Mouse (Mus musculus) hindbrain, embryonic 16.5 days (tissue): ENCODE results near the gene Nosip. TPM values are rescaled to one million over a fixed set of nuclear protein-coding genes. Genes with fewer than 3 reads are reported as not detected.
A peak's percentile ranks its signal among the peaks of the same experiment; 100 is the strongest.
"Not testable (repeated sequence)": the region's sequence is repeated elsewhere in the genome, so short reads cannot be mapped to it uniquely, and the experiment has no call there.

Source experiments
- ATAC-seq: fragments of 200-750 bp; cut with Nextera tagmentation; 2 replicates; pipeline ENCODE4 v1.8.0; 2017; ENCODE audit warnings: moderate TSS enrichment, moderate library complexity
- H3K27ac ChIP-seq: fragments of 300-500 bp; sonication (generic); 2 replicates; pipeline ENCODE4 v1.5.1; 2014; ENCODE audit warnings: low read depth, mild to moderate bottlenecking, control low read depth, low read length, moderate library complexity
- H3K27me3 ChIP-seq: fragments of 300-500 bp; sonication (generic); replicated peaks from 2 replicates; pipeline ENCODE4 v1.6.1; 2014; ENCODE audit warnings: low read length; ENCODE audit not compliant: control insufficient read depth, insufficient read depth
- H3K36me3 ChIP-seq: fragments of 300-500 bp; sonication (generic); 2 replicates; pipeline ENCODE4 v1.6.1; 2014; ENCODE audit warnings: mild to moderate bottlenecking, low read length, moderate library complexity, mixed read lengths; ENCODE audit not compliant: control insufficient read depth, insufficient read depth
- H3K4me1 ChIP-seq: fragments of 300-500 bp; sonication (generic); 2 replicates; pipeline ENCODE4 v1.6.1; 2014; ENCODE audit warnings: low read depth, low read length; ENCODE audit not compliant: control insufficient read depth, insufficient read depth
- H3K4me2 ChIP-seq: fragments of 300-500 bp; sonication (generic); 2 replicates; pipeline ENCODE4 v1.6.1; 2014; ENCODE audit warnings: mild to moderate bottlenecking, low read length, control low read depth, moderate library complexity
- H3K4me3 ChIP-seq: fragments of 300-500 bp; sonication (generic); 2 replicates; pipeline ENCODE4 v1.5.1; 2014; ENCODE audit warnings: mild to moderate bottlenecking, low read length, control low read depth, moderate library complexity
- H3K9ac ChIP-seq: fragments of 300-500 bp; sonication (generic); 2 replicates; pipeline ENCODE4 v1.6.1; 2014; ENCODE audit warnings: low read depth, mild to moderate bottlenecking, control low read depth, low read length, moderate library complexity
- H3K9me3 ChIP-seq: fragments of 300-500 bp; sonication (generic); 2 replicates; pipeline ENCODE4 v1.6.1; 2014; ENCODE audit warnings: mild to moderate bottlenecking, low read length, moderate library complexity; ENCODE audit not compliant: control insufficient read depth
- WGBS: fragments of 180-500 bp; shearing (Covaris S2); extraction: QIAGEN DNeasy Blood & Tissue Kit; methylation state at CpG from one replicate; pipeline ENCODE4 v1.1.7; 2014; 5-methylcytosine and 5-hydroxymethylcytosine counted together
- polyA plus RNA-seq: library from polyadenylated mRNA; unstranded; fragments of >200 nt; fragmentation: Nextera tagmentation; extraction: Ambion mirVana; gene quantifications from 2 replicates; pipeline ENCODE4 v1.2.1, GENCODE M21; 2015

The Nosip gene
- polyA plus RNA-seq, 1 experiment from 2014 or later, result 69.0 TPM

DNA sequence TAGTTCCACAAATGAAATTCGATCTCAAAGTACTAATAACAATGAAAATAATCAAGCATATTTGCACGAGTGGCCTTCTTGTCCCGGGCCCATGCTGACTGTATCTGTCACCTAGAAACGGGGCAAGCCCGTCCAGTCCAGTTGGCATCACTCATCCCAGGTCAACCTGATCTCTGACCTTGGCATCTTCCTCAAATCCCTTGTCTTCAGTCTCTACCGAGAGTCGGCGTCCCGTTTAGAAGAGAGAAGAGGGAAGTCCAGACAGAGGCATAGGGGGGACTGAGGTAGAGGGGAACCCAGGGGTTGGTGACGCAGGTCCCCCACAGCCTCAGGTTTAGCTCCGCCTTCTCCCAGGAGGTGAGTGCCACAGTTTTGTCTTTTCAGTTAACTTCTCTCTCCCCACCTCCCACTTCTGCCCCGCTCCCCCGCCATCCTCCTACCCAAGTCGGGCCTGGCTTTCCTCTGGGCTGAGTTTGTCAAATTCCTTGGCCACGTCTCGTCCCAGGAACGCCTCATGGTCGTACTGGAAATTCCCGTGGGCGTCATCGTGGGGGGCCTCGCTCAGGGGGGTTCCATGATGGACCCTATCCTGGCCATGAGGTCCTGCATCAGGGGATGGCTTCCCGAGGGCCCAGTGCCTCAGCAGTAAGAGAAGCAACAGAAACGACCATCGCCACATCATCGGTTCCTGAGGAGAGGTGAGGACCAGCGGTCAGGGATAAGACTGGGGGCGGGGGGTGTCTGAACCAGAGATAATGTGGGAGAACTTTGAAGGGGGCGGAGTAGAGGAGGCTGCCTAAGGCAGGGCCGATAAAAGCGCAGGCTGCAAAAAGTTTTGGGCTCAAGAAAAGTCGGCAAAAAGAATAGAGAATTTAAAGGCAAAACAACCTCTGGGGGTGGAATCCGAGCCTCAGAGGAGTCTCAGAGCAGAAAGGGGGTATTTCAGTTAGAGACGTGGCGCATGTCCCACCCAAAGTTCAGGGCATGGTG is 29.1 kb downstream of the Nosip start:
- Histone ChIP-seq H3K36me3 (no peaks in the 10 kb centered on the region), H3K4me3 (peak overlapping the region; percentile 41), H3K9me3 (no peaks in the 10 kb centered on the region), H3K4me1 (peaks cover 5% of the 10 kb centered on the region), H3K9ac (peak overlapping the region; percentile 63), H3K4me2 (peak overlapping the region; percentile 73), H3K27ac (0 out of 2 replicates have a peak overlapping the region, but pooled peaks have one; percentile 9), H3K27me3 (no peaks in the 10 kb centered on the region)
- peak; percentile 29; the same call in 1 of the 2 replicates for ATAC-seq
- 15% methylated on average over 35 of the region's 35 CpGs for WGBS

GRCm38 (mm10) chr7:45092048-45092447 is 29.8 kb downstream of the Nosip start, which contains the start of gene Rcn3:
Rcn3 (minus strand) TSS chr7:45092221.
- no peaks in the 10 kb centered on the region for H3K27me3 ChIP-seq
- peak within 1 kb of the TSS; percentile 73 for H3K4me2 ChIP-seq
- H3K27ac ChIP-seq, result 0 out of 2 replicates have a peak within 1 kb of the TSS, but pooled peaks have one; percentile 9
- H3K36me3 ChIP-seq, result no peaks in the 10 kb centered on the region
- H3K4me3 ChIP-seq, result peak within 1 kb of the TSS; percentile 41
- H3K9me3 ChIP-seq, result no peaks in the 10 kb centered on the region
- 0% methylated on average over 16 of the region's 16 CpGs for WGBS
- H3K4me1 ChIP-seq, result peaks cover 5% of the 10 kb centered on the region
- peak within 1 kb of the TSS; percentile 63 for H3K9ac ChIP-seq
- peak; percentile 96 for ATAC-seq

DNA sequence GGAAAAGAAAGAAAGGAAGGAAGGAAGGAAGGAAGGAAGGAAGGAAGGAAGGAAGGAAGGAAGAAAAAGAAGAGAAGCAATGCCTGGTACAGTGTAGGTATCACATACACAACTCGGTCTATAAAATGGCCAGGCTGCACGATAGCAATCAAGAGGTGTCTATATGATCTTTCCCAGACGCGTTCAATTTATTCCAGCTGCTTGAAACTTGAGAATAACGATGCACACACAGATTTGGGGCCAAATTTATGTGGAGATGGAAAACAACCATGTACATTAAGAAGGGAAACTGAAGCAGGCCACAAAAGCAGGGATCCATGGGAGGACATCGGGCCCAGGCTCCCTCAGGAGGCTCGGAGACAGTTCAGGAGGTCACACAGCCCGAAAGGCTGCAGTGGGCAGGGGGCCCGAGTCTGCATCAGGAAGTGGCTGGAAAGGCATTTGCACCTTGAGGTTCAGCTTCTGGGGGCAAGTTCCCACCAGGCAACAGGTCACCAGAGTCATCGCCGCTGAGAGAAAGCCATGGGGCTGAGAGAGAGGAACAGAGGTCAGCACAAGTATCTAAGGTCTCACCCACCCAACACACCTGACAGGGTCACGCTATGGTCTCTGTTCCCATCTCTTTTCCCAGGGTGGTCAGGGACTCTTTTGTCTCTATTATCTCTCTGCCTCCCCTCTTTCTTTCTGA is 30.7 kb downstream of the Nosip start:
- no peak overlapping the region for H3K4me3 ChIP-seq
- peaks cover 5% of the 10 kb centered on the region for H3K4me1 ChIP-seq
- WGBS, result 59% methylated on average over 12 of the region's 12 CpGs
- H3K27ac ChIP-seq, result no peak overlapping the region
- H3K9ac ChIP-seq, result no peak overlapping the region
- no peaks in the 10 kb centered on the region for H3K36me3 ChIP-seq
- H3K9me3 ChIP-seq, result no peaks in the 10 kb centered on the region
- no peak for ATAC-seq
- H3K4me2 ChIP-seq, result no peak overlapping the region
- H3K27me3 ChIP-seq, result no peaks in the 10 kb centered on the region

GRCm38 (mm10) chr7:45093516-45093905 is 31.3 kb downstream of the Nosip start:
- Histone ChIP-seq H3K9me3 (no peaks in the 10 kb centered on the region), H3K9ac (no peak overlapping the region), H3K36me3 (no peaks in the 10 kb centered on the region), H3K4me2 (no peak overlapping the region), H3K27ac (no peak overlapping the region), H3K4me1 (peaks cover 5% of the 10 kb centered on the region), H3K4me3 (no peak overlapping the region), H3K27me3 (no peaks in the 10 kb centered on the region)
- no peak for ATAC-seq
- WGBS, result 37% methylated on average over 18 of the region's 18 CpGs

- 55% methylated on average over 7 of the region's 7 CpGs for WGBS
- H3K36me3 ChIP-seq, result no peaks in the 10 kb centered on the region
- ATAC-seq, result no peak
- H3K9ac ChIP-seq, result no peak overlapping the region
- no peak overlapping the region for H3K4me3 ChIP-seq
- H3K4me1 ChIP-seq, result peaks cover 5% of the 10 kb centered on the region
- no peak overlapping the region for H3K4me2 ChIP-seq
- no peaks in the 10 kb centered on the region for H3K9me3 ChIP-seq
- no peak overlapping the region for H3K27ac ChIP-seq
- no peaks in the 10 kb centered on the region for H3K27me3 ChIP-seq
These were observed 31.9 kb downstream of the Nosip start for GRCm38 (mm10) chr7:45094121-45094520.

GRCm38 (mm10) chr7:45095367-45095766 is 33.1 kb downstream of the Nosip start:
- ATAC-seq, result no peak
- Histone ChIP-seq H3K9ac (no peak overlapping the region), H3K9me3 (no peaks in the 10 kb centered on the region), H3K4me1 (peaks cover 5% of the 10 kb centered on the region), H3K27me3 (no peaks in the 10 kb centered on the region), H3K4me3 (no peak overlapping the region), H3K4me2 (no peak overlapping the region), H3K36me3 (no peaks in the 10 kb centered on the region), H3K27ac (no peak overlapping the region)
- WGBS, result 80% methylated on average over 6 of the region's 6 CpGs

GRCm38 (mm10) chr7:45095965-45096364 is 33.7 kb downstream of the Nosip start:
- H3K27ac ChIP-seq, ATAC-seq, H3K9me3 ChIP-seq, H3K36me3 ChIP-seq, H3K9ac ChIP-seq, H3K4me1 ChIP-seq, H3K4me3 ChIP-seq, H3K27me3 ChIP-seq, H3K4me2 ChIP-seq: not testable (repeated sequence)
- 94% methylated on average over 14 of the region's 14 CpGs for WGBS

GRCm38 (mm10) chr7:45097479-45097878 is 35.2 kb downstream of the Nosip start:
- 78% methylated on average over 6 of the region's 6 CpGs for WGBS

More at GRCm38 (mm10) chr7:45097479-45097878, 35.2 kb downstream of the Nosip start:
- no peaks in the 10 kb centered on the region for H3K36me3 ChIP-seq
- no peak overlapping the region for H3K27ac ChIP-seq
- no peak overlapping the region for H3K9ac ChIP-seq
- H3K27me3 ChIP-seq, result no peaks in the 10 kb centered on the region
- no peaks in the 10 kb centered on the region for H3K4me1 ChIP-seq
- no peaks in the 10 kb centered on the region for H3K9me3 ChIP-seq
- no peak overlapping the region for H3K4me2 ChIP-seq
- no peak overlapping the region for H3K4me3 ChIP-seq
- ATAC-seq, result no peak
